Mouse (Mus musculus) layer of hippocampus, adult 18-20 months (tissue): ENCODE measurements at regions not wholly inside any gene's neighbourhood (a gene's known extent, or its start where the extent isn't known, plus 50 kb on each side); places are given as distances from the start of the nearest gene placed in this dataset.
A peak's percentile ranks its signal among the peaks of the same experiment; 100 is the strongest.
"Not testable (repeated sequence)": the region's sequence is repeated elsewhere in the genome, so short reads cannot be mapped to it uniquely, and the experiment has no call there.

Experiments
- DNase-seq, 2 experiments: peaks; one replicate each; pipeline ENCODE4 v3.0.0; 2022; ENCODE audit warnings: low spot score in 2 of 2

- DNase-seq: peak in 1 of 2 experiments; percentile 4
Observed at GRCm38 (mm10) chr9:82300046-82300445, 436.6 kb downstream of the Mei4 start.

- DNase-seq: no peak
Observed at GRCm38 (mm10) chr9:82306285-82306684, 442.8 kb downstream of the Mei4 start.

GRCm38 (mm10) chr9:82312466-82312865 is 449.0 kb downstream of the Mei4 start:
- DNase-seq: no peak

GRCm38 (mm10) chr9:82340452-82340851 is 477.0 kb downstream of the Mei4 start:
- DNase-seq: no peak

- not testable (repeated sequence) for DNase-seq
Observed at GRCm38 (mm10) chr9:82350784-82351183, 478.6 kb upstream of the Irak1bp1 start.

- DNase-seq: no peak
Observed at GRCm38 (mm10) chr9:82359573-82359972, 469.8 kb upstream of the Irak1bp1 start.

GRCm38 (mm10) chr9:82402355-82402754 is 427.0 kb upstream of the Irak1bp1 start:
- DNase-seq: peak; percentile 6 to 35

- no peak for DNase-seq
Observed at GRCm38 (mm10) chr9:82404010-82404409, 425.3 kb upstream of the Irak1bp1 start.

GRCm38 (mm10) chr9:82407177-82407576 is 422.2 kb upstream of the Irak1bp1 start:
- no peak for DNase-seq

GRCm38 (mm10) chr9:82408969-82409368 is 420.4 kb upstream of the Irak1bp1 start:
- no peak for DNase-seq
